Mouse (Mus musculus) natural killer cell, adult 2 months (primary cell): ENCODE results near the gene Ypel1.
A peak's percentile ranks its signal among the peaks of the same experiment; 100 is the strongest.

ENCODE experiments used
- DNase-seq, 2 experiments: peaks; one replicate each; pipeline ENCODE4 v3.0.0; 2022; ENCODE audit warnings: low spot score in 2 of 2

Ypel1 gene

DNA sequence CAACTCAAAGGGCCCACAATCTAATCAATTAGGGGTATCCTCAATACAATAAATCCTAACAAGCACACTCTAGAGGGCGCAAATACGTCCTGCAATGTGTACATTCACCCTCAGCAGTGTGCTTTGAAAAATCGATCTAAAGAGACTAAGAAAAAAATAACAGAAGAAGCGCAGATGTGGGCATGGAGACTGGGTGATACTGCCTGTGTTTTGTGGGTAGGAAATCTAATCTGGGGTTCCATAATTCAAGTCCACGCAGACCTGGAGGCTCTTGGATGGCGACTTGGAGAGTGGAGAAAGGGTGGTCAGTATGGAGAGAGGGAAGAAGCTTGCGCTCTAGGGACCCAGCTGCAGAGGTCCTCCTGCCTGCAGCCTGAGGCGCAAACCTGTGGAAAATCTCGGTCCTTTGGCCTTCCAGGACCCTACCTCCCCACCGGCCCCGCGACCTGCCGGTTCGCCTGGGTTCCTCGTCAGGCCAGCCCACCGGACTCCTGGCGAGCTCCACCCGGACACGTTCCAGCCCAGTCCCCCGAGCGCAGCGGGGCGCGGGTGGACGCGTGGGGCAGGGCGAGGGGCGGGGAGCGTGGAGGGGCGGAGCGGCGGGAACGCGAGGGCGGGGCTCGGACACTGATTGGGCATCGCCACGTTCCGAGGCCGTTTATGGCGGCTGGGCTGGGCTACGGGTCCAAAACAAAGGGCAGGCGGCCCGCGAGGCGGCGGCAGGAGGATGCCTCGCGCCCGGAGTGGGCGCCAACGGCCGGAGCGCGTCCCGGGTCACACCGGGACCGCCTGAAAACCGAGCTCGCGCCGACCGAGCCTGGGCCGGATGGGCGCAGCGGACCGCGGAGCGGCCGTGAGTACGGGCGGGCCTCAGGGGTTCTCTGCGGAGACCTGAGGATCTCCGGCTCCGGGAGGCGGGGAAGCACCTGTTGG is at the start of gene Ypel1:
Gene Ypel1 (plus strand): TSS at position 186 of the 933 bp plus-strand sequence.
- peak; percentile 62 to 63 for DNase-seq

GRCm38 (mm10) chr16:17024469-17025148 is 44.9 kb upstream of the Ypel1 start:
- DNase-seq: no peak

DNA sequence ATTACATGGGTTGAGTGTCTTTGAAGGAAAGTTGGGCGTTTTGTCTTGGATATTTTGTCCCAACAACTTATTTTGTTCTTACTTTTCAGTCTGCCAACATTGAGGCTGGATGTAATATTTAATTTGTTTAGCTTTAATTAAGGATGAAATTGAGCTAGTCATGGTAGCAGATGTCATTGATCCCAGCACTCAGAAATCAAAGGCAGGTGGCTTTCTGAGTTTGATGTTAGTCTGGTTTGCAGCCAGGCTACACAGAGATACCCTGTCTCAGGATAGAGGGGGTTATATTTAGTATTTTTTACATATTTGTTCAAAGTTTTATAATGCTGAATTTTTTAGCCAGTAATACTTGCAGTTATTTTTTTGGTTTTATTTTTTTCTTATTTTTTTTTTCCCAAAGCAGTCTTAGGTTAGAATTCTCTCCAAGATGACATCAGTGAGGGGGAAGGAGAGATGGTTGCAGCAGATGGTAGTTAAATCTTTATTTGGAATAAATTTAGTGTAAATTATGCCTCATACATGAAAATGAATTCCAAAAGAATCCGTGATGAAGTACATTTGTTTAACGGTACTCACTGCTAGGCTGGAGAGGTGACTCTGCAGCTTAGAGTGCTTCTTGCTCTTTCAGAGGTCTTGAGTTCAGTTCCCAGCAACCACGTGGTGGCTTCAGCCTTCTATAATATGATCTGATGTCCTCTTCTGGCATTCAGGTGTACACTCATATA is 39.4 kb upstream of the Ypel1 start:
- no peak for DNase-seq

DNA sequence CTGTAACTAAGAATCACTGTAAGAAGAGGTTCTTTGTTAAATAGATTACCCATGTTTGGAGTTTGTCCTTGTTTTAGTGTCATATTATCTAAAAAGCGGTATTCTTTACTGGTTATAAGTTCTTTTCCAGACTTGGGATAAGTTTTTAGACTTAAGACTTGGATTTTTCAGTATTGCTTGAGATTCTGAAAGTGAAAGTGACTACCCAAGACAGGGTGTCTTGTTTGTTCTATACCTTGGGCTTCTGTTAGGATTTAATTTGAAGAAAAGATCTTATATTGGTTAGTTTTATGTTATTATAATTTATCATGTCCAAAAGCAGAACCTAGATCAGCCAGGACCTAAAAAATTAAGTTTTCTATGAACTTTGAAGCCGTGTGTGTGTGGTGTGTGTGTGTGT is 35.7 kb upstream of the Ypel1 start:
- DNase-seq: no peak

DNA sequence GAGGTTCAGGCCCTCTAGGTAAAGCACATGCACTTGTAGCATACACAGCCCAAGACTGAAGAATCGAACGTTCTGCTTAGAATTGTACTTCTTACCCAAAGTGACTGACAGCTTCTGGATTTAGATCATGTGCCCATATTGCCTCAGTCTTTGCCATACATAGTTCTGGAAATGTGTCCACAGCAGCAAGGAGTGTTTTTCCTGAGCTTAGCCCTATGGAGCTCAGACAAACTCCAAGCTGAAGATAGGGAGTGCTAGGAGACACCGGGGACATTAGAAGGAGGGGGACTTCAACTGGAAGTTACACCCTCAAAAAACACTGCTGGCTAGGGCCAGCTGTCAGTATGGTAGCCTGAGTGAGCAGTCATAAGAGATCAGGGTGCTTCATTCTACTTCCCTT is 28.8 kb upstream of the Ypel1 start:
- no peak for DNase-seq

DNA sequence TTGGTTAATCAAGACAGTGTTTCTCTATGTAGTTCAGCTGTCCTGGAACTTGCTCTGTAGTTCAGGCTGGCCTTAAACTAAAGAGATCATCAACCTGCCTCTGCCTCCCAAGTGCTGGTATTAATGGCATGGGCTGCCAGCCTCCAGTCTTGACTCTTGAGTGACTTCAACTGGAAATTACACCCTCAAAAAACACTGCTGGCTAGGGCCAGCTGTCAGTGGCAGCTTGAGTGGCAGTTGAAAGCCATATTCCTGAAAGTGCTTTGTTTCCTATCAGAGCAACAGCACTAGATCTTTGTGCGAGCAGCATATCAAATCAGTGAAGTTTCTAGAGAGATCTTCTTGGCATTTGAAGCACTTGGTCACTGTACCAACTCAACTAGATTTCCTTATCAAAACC is 28.1 kb upstream of the Ypel1 start:
- DNase-seq: no peak

GRCm38 (mm10) chr16:17044320-17044719 is 25.2 kb upstream of the Ypel1 start:
- DNase-seq: no peak

DNA sequence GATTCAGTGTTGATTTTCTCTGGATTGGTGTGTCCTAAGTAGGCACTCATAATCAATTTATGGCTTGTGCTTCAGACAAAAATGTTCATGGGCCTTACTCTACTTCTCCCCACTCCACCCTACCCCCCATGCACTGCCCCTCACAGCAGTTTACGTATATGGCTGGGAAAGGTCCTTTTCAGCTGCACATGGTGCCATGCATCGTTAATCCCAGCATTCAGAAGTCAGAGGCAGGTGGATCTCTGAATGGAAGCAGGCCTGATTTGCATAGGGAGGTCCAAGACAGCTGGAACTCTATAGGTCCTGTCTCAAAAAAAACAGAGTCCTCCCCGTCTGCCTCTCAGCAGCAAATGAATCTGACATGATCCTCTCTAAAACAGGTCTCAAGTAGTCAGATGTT is 24.2 kb upstream of the Ypel1 start:
- no peak for DNase-seq

GRCm38 (mm10) chr16:17049886-17050285 is 19.6 kb upstream of the Ypel1 start:
- DNase-seq: no peak

DNA sequence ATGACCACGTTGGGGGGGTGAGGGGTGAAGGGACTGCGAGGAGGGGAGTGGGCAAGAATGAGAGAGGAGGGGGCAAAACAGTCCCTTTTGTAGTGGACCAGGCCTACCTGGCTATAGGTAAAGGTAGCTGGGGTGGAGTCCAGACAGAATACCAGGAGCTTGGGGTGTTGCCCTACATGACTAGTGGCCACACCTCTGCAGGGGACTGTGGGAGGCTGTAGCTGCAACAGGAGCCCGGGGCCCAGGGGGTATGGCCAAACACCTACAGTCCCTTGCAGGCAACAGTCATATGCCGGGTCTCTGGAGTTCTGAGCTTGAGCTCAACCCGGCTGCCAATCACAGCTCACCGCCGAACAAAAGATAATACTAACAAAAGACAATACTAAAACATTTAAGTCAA is 17.4 kb upstream of the Ypel1 start:
- DNase-seq: no peak

DNA sequence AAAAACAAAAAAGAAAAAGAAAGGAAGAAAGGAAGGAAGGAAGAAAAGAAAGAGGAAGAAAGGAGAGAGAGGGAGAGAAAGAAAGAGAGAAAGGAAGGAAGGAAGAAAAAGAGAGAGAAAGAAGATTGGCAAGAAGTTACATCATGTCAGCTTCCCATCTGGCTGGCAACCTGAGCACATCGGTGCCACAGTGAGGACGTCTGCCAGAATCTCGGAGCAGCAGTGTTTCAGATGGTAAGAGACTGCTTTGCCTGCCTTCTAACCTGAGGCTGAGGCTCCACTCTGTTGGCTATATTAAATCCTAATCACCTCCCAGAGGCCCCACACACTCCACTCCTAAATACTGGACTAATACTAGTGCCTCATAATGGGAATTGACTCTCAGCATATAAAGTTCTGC is 15.6 kb upstream of the Ypel1 start:
- DNase-seq: no peak

DNA sequence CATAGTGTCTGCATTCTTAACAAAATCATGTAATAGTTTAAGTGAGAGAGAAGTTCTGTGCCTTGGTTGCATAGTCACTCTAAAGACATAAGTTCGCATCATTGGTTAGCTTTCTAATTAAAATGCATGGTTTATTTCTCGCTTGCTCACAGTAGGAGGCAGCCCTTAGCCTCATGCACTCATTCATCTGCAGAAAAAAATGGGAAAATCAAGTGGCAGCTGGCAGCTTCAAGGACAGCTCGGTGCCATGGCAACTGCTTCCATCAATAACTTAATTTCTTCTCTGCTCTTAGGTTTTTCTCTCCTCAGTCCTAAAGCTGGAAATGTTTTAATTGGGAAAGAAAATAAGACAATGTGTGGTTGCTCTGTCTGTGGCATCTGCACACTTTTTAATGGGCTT is 13.9 kb upstream of the Ypel1 start:
- DNase-seq: no peak

DNA sequence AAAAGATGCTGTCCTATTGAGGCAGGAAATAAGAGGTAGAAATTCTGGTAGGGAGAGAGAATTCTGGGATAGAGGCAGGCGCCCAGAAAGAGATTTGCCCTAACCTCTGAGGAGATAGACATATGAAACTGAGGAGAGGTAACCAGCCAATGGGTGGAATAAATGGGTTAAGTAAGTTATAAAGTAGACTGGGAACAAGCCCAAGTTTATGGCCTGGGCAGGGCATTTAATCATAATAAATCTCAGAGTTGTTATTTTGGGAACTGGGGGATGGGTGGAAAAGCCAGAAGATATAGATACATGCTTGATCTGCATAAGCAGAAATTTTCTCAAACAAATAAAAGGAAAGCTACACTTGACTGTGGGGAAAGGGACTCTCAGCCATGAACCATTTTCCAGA is 7.2 kb upstream of the Ypel1 start:
- no peak for DNase-seq

DNA sequence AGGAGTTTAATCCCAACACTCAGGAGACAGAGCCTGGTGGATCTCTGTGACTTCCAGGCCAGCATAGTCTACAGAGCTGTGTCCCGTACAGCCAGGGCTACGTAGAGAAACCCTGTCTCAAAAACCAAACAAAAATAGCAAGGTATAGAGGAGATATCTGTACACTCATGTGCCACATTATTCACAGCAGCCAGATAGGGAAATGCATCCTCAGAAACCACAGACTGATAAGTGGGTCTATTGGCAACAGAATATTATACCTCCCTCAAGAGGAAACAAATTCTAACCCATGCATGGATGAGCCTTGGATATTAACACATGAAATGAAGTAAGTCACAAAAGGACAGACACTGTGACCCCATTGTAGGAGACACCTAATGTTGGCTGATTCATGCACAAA is 1.9 kb upstream of the Ypel1 start:
- no peak for DNase-seq

- no peak for DNase-seq
These were observed 1.2 kb downstream of the Ypel1 start for GRCm38 (mm10) chr16:17070716-17071115.

GRCm38 (mm10) chr16:17073000-17073399 is 3.5 kb downstream of the Ypel1 start:
- no peak for DNase-seq

- peak; percentile 8 to 12 for DNase-seq
These were observed 6.8 kb downstream of the Ypel1 start for GRCm38 (mm10) chr16:17076301-17076700.

- DNase-seq: no peak
These were observed 7.4 kb downstream of the Ypel1 start for GRCm38 (mm10) chr16:17076869-17077268.

- DNase-seq: no peak
These were observed 8.6 kb downstream of the Ypel1 start for GRCm38 (mm10) chr16:17078101-17078500.

- no peak for DNase-seq
These were observed 12.8 kb downstream of the Ypel1 start for GRCm38 (mm10) chr16:17082121-17082792.

DNA sequence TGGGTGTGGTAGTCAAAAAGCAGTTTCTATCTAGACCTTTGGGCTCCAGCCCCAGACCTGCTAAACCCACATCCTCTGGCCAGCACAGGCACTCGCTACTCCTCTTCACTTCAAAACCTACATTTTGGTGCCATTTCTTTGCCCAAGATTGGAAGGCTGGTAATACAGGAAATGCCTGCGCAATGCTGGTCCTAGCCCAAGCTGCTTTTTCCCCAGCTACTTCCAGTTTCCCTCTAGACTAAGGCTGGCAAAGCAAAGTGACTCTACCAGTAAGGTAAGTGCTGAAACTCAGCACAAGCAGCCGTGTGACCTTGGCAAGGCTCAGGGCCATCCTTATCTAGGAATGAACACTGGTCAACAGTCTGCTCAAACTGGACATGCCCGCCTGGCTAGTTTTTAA is 16.1 kb downstream of the Ypel1 start:
- DNase-seq: peak; percentile 67 to 83

GRCm38 (mm10) chr16:17086241-17086640 is 16.7 kb downstream of the Ypel1 start:
- peak; percentile 28 to 69 for DNase-seq
